Comparison of ENCODE assay signal across 8 mouse cellular contexts in the genomic region with DNA sequence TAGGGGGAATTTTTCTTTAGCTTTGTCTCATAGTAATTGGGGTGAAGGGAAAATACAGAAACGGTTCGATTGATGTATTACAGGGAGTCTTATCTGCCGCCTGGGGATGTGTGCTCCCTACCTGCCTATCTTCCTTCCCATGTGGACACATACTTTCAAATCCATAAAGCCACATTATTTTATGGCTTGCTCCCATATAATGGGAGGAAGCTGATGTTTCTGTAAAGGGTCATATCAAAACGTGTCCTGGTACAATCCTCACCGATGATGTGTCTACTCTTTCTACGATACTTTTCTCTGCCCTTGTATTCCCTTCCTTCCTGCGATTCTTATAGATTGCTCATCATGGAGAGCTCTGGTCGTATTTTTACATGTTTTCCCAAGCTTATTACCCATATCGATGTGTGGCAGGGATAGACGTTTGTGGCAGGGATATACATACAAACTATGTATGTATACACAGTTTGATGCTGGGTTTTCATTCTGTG. TPM values are rescaled to one million over a fixed set of nuclear protein-coding genes. Genes with fewer than 3 reads are reported as not detected.
A peak's percentile ranks its signal among the peaks of the same experiment; 100 is the strongest.
DNase-seq lines count a peak whose midpoint lies in the region; ATAC-seq and TF ChIP-seq lines count a peak whose summit lies in the region.

No protein-coding gene starts in this region.

- peak overlapping the region; percentile 89 for H3K27ac ChIP-seq in layer of hippocampus, adult 2 months
- no peak overlapping the region for H3K27ac ChIP-seq in cortical plate, adult 2 months (ENCODE audit: insufficient read depth, low read length)
- H3K27ac ChIP-seq in intestine, embryonic 14.5 days (ENCODE audit: low read depth), result peak overlapping the region; percentile 40; the same call in 1 of the 2 replicates

- peak; percentile 25; the same call in 1 of the 2 replicates for ATAC-seq in intestine, embryonic 14.5 days (replicated peaks; ENCODE audit: low FRiP score, low TSS enrichment, low read depth)

- peak overlapping the region; percentile 86 for H3K4me2 ChIP-seq in intestine, embryonic 14.5 days (ENCODE audit: low read length)
- peak overlapping the region; percentile 98 for H3K4me2 ChIP-seq in myocyte (ENCODE audit: low read depth)

- TF ChIP-seq POLR2A in cortical plate, adult 2 months (IDR thresholded peaks at IDR 0.05; ENCODE audit: extremely low read depth, insufficient read depth, low read length), result no peak
- no peak for TF ChIP-seq POLR2A in myocyte (IDR thresholded peaks at IDR 0.05; ENCODE audit: insufficient read length, low read depth)

- H3K9ac ChIP-seq in intestine, embryonic 14.5 days (ENCODE audit: low read length), result peak overlapping the region; percentile 76

- H3K9me3 ChIP-seq in intestine, embryonic 14.5 days (ENCODE audit: control insufficient read depth, low read length), result no peaks in the 10 kb centered on the region

- peaks cover 9% of the 10 kb centered on the region for H3K79me2 ChIP-seq in myocyte (ENCODE audit: control insufficient read depth, insufficient read depth)

- no peaks in the 10 kb centered on the region for H3K36me3 ChIP-seq in intestine, embryonic 14.5 days (ENCODE audit: control insufficient read depth, insufficient read depth, low read length)
- H3K36me3 ChIP-seq in myocyte (ENCODE audit: control insufficient read depth, insufficient read depth), result no peaks in the 10 kb centered on the region

- H3ac ChIP-seq in myocyte (ENCODE audit: control insufficient read depth, insufficient read length), result peak overlapping the region; percentile 82

- no peak for DNase-seq in layer of hippocampus, adult 2 months (ENCODE audit: low spot score in 2 of 2)
- no peak for DNase-seq in layer of hippocampus, adult 9-10 months (ENCODE audit: low spot score)
- no peak for DNase-seq in intestine, embryonic 14.5 days (ENCODE audit: low spot score)
- no peak for DNase-seq in layer of hippocampus, postnatal 14 days (ENCODE audit: low spot score in 2 of 2)
- no peak for DNase-seq in c-Kit-positive CD71-positive TER-119-positive erythroid progenitor cells, embryonic 14.5 days (ENCODE audit: low spot score)
- DNase-seq in cerebellum, postnatal 4 days (ENCODE audit: low spot score in 2 of 2), result no peak

- peak overlapping the region; percentile 97 for H3K4me3 ChIP-seq in layer of hippocampus, adult 2 months
- H3K4me3 ChIP-seq in cortical plate, adult 2 months (ENCODE audit: insufficient read depth, low read length), result peak overlapping the region; percentile 94
- peak overlapping the region; percentile 72 for H3K4me3 ChIP-seq in intestine, embryonic 14.5 days (ENCODE audit: low read depth, low read length)
- peak overlapping the region; percentile 87 for H3K4me3 ChIP-seq in myocyte

- 28% methylated on average over 10 of the region's 10 CpGs for WGBS in intestine, embryonic 14.5 days

- H3K27me3 ChIP-seq in intestine, embryonic 14.5 days (replicated peaks; ENCODE audit: control insufficient read depth, insufficient read depth, low read length), result no peaks in the 10 kb centered on the region
- no peaks in the 10 kb centered on the region for H3K27me3 ChIP-seq in myocyte (ENCODE audit: control insufficient read depth, insufficient read depth, insufficient read length)

- H3K4me1 ChIP-seq in cortical plate, adult 2 months (ENCODE audit: control insufficient read depth, insufficient read depth, low read length), result peaks cover 2% of the 10 kb centered on the region; the same call in 1 of the 2 replicates
- 0 out of 2 replicates have a peak, but pooled peaks cover 6% of the 10 kb centered on the region for H3K4me1 ChIP-seq in intestine, embryonic 14.5 days (replicated peaks; ENCODE audit: control insufficient read depth, insufficient read depth, low read length)

- no peak for TF ChIP-seq CTCF in layer of hippocampus, adult 2 months (conservative IDR thresholded peaks at IDR 0.05)
- no peak for TF ChIP-seq CTCF in cortical plate, adult 2 months (IDR thresholded peaks at IDR 0.05; ENCODE audit: extremely low read depth, insufficient read depth, low read length)

TF ChIP-seq in myocyte, 11 proteins besides CTCF, POLR2A, EP300 and RAD21:
- no peak for TF ChIP-seq TCF3 (IDR thresholded peaks at IDR 0.05; ENCODE audit: insufficient read length, low read depth)
- TF ChIP-seq TCF12 (IDR thresholded peaks at IDR 0.05; ENCODE audit: insufficient read depth, poor library complexity, severe bottlenecking), result no peak
- no peak for TF ChIP-seq POLR2AphosphoS2 (IDR thresholded peaks at IDR 0.05; ENCODE audit: insufficient read length, low read depth)
- no peak for TF ChIP-seq MAX (IDR thresholded peaks at IDR 0.05; ENCODE audit: low read depth)
- no peak for TF ChIP-seq CEBPB (IDR thresholded peaks at IDR 0.05; ENCODE audit: insufficient read depth, poor library complexity, severe bottlenecking)
- TF ChIP-seq E2F4 (IDR thresholded peaks at IDR 0.05; ENCODE audit: insufficient read depth), result no peak

RNA-seq across cellular contexts. Expression of a gene that starts 0.6 kb away (rescaled TPM):
- 10 to 100 TPM; 31.3 to 33.3 TPM for total RNA-seq in layer of hippocampus, adult 2 months (2021)
- 30.3 and 30.8 TPM in 2 replicates for polyA plus RNA-seq in cortical plate, adult 2 months (2012; rRNA removed)
- polyA plus RNA-seq in intestine, embryonic 14.5 days (2014; fragmentation: Nextera tagmentation; extraction: Ambion mirVana), result 25.1 and 25.3 TPM in 2 replicates
- 10.6 TPM for polyA plus RNA-seq in myocyte (2012; fragmentation: generic; extraction: Trizol)
- 10 to 100 TPM; 23.8 to 24.8 TPM for total RNA-seq in layer of hippocampus, postnatal 14 days (2021)

RNA-seq across cellular contexts. Expression of a gene that starts 0.8 kb away (rescaled TPM):
- 1 to 10 TPM; 9.0 to 9.2 TPM for total RNA-seq in layer of hippocampus, adult 2 months (2021)
- 6.8 and 7.1 TPM in 2 replicates for polyA plus RNA-seq in cortical plate, adult 2 months (2012; rRNA removed)
- polyA plus RNA-seq in intestine, embryonic 14.5 days (2014; fragmentation: Nextera tagmentation; extraction: Ambion mirVana), result 5.8 and 6.5 TPM in 2 replicates
- polyA plus RNA-seq in myocyte (2012; fragmentation: generic; extraction: Trizol), result 9.4 TPM
- 1 to 10 TPM; 7.5 to 8.2 TPM for total RNA-seq in layer of hippocampus, postnatal 14 days (2021)

RNA-seq across cellular contexts. Expression of a gene that starts 54.2 kb away (rescaled TPM):
- total RNA-seq in layer of hippocampus, adult 2 months (2021), result 10 to 100 TPM; 41.3 to 42.0 TPM
- 39.1 and 42.2 TPM in 2 replicates for polyA plus RNA-seq in cortical plate, adult 2 months (2012; rRNA removed)
- polyA plus RNA-seq in intestine, embryonic 14.5 days (2014; fragmentation: Nextera tagmentation; extraction: Ambion mirVana), result 58.3 and 62.5 TPM in 2 replicates
- 7.2 TPM for polyA plus RNA-seq in myocyte (2012; fragmentation: generic; extraction: Trizol)
- 10 to 100 TPM; 41.9 to 45.1 TPM for total RNA-seq in layer of hippocampus, postnatal 14 days (2021)
